Mouse (Mus musculus): Measurements from ENCODE around the gene Gtpbp2.

DNA sequence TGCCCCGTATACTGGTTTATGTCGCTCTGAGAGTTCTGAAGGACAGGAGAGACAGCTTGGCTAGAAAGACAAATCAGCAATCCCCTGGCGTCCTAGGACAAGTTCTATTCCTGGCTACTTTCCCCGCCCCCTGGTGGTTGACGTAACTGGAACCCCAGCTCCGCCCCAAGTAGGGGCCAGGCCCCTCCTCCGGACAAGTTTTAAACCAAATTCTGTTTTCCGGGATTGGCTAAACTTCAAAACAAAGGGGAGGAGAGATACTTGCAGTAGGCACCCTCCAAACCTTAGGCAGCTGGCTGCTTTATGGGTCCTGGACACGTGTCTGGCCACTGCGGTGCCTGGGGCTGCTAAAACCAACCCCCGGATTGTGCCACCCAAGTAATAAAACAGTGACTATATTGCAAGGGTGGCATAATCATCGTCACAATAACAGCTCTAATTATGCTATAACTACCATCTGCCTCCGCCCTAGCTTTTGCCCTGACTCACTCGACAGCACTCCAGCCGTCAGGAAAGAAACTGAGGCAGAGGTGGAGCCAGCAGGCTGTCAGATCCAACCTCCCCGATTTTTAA, 656 bp upstream of the Gtpbp2 start:
- TF ChIP-seq EP300 (optimal IDR thresholded peaks at IDR 0.05) (peak; percentile 68), CTCF (IDR thresholded peaks at IDR 0.05; ENCODE audit: low read depth) (peak; percentile 66)

Measured in stomach, postnatal 0 days (tissue).